1 mouse cellular context compared by ENCODE assay signal in the genomic region with DNA sequence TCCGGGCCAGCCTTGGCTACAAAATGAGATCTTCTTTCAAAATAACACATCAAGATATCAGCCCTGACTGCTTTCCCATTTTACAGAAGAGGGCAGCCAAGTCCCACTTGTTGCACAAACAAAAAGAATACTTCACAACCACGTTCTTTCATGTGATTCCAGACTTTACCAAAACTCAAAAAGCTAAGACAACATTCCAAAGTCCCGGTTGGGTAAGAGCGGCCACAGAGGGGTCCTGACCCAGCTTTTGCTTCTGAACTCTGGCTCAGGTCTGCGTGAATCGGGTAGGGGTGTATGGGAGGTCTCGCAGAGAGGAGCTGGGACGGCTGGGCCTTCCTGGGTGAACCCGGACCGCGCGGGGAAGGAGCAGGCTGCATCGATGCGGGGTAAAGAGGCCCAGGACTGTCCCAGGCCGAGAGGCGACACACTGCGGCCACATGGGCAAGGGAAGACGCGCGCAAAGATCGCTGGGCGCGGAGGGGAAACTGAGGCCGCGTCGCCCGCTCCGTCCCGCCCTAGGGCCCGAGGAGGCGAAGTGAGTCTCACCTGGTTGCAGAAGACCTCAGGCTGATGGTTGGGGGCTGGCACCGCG.
TF ChIP-seq lines count a peak whose summit lies in the region.

No protein-coding gene starts in this region.

TF ChIP-seq in MEL, 35 proteins besides CTCF, POLR2A, EP300 and RAD21:
- 0 out of 2 replicates have a peak, but pooled peaks have one; percentile 9 for TF ChIP-seq USF1 (IDR thresholded peaks at IDR 0.05; ENCODE audit: low read depth, low read length)
- no peak for TF ChIP-seq TAL1 (IDR thresholded peaks at IDR 0.05; ENCODE audit: low read length)
